In the genomic region with DNA sequence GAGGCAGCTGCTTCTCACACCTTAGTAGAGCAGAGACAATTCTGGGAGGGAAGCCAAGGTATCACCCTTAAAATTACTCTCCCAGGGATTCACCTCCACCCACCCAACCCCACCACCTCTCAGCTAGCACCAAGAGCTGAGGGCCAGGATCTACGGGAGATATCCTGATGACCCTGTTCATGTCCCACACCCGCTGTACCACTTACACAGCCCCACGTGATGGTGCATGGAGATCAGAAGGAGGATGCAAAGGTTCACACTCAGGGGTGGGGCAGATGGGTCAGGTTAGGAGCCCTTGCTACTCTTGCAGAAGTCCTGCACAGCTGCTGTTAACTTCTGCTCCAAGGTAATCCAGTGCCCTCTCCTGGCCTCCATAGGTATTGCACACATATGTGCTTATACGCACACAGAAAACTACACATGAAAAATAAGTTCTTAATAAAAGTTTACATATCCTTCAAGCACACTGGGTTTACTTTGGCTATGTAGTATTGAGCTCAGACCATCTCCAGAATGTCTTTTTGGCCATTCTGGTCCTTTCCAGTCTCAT, we compare ENCODE assay signal across 27 mouse cellular contexts. TPM values are rescaled to one million over a fixed set of nuclear protein-coding genes. Genes with fewer than 3 reads are reported as not detected.
A peak's percentile ranks its signal among the peaks of the same experiment; 100 is the strongest.
DNase-seq lines count a peak whose midpoint lies in the region; ATAC-seq and TF ChIP-seq lines count a peak whose summit lies in the region.
"Had no signal": no experiment of that assay in that cellular context is flagged by ENCODE, and none has a peak within 500 bp of the region (broad histone marks: within the 10 kb centered on the region; RNA-seq: fewer than 3 reads in every experiment).

No protein-coding gene starts in this region.

- no peak overlapping the region for H3K4me3 ChIP-seq in intestine, postnatal 0 days (ENCODE audit: low read depth, low read length)
- no peak overlapping the region for H3K4me3 ChIP-seq in intestine, embryonic 16.5 days (ENCODE audit: low read length)
- no peak overlapping the region for H3K4me3 ChIP-seq in thymus, adult 2 months (ENCODE audit: control insufficient read depth, insufficient read depth, low read length)
- no peak overlapping the region for H3K4me3 ChIP-seq in forebrain, postnatal 0 days (ENCODE audit: low read depth, low read length)
- H3K4me3 ChIP-seq: embryonic facial prominence, embryonic 10.5 days; limb, embryonic 15.5 days; midbrain, embryonic 12.5 days; neural tube, embryonic 12.5 days had no signal

- H3K36me3 ChIP-seq in intestine, postnatal 0 days (ENCODE audit: control insufficient read depth, insufficient read depth): peaks cover 22% of the 10 kb centered on the region; the same call in 1 of the 2 replicates
- H3K36me3 ChIP-seq in intestine, embryonic 16.5 days (ENCODE audit: control insufficient read depth, insufficient read depth, low read length): no peaks in the 10 kb centered on the region
- no peaks in the 10 kb centered on the region for H3K36me3 ChIP-seq in thymus, adult 2 months (ENCODE audit: control insufficient read depth, insufficient read depth, low read length)
- H3K36me3 ChIP-seq in forebrain, postnatal 0 days (ENCODE audit: insufficient read depth): no peaks in the 10 kb centered on the region
- H3K36me3 ChIP-seq: embryonic facial prominence, embryonic 10.5 days; G1E; limb, embryonic 15.5 days; midbrain, embryonic 12.5 days; neural tube, embryonic 12.5 days had no signal

- no peaks in the 10 kb centered on the region for H3K27me3 ChIP-seq in intestine, postnatal 0 days (replicated peaks; ENCODE audit: control insufficient read depth, insufficient read depth, low read length)
- H3K27me3 ChIP-seq in intestine, embryonic 16.5 days (replicated peaks; ENCODE audit: control insufficient read depth, insufficient read depth, low read length): no peaks in the 10 kb centered on the region
- no peaks in the 10 kb centered on the region for H3K27me3 ChIP-seq in thymus, adult 2 months (ENCODE audit: control insufficient read depth, insufficient read depth, low read length)
- H3K27me3 ChIP-seq in forebrain, postnatal 0 days (ENCODE audit: insufficient read depth, low read length): no peaks in the 10 kb centered on the region
- H3K27me3 ChIP-seq: limb, embryonic 15.5 days; midbrain, embryonic 12.5 days; neural tube, embryonic 12.5 days had no signal

- H3K4me2 ChIP-seq in intestine, postnatal 0 days (replicated peaks; ENCODE audit: low read depth): no peak overlapping the region
- no peak overlapping the region for H3K4me2 ChIP-seq in intestine, embryonic 16.5 days (ENCODE audit: low read depth, low read length)
- no peak overlapping the region for H3K4me2 ChIP-seq in forebrain, postnatal 0 days (ENCODE audit: low read depth)
- H3K4me2 ChIP-seq: limb, embryonic 15.5 days; midbrain, embryonic 12.5 days; neural tube, embryonic 12.5 days had no signal

- 93% methylated on average over 4 of the region's 4 CpGs for WGBS in intestine, postnatal 0 days
- 89% methylated on average over 4 of the region's 4 CpGs for whole genome bisulfite sequencing in intestine, embryonic 16.5 days
- 97% methylated on average over 4 of the region's 4 CpGs for WGBS in thymus, adult 2 months
- 94% methylated on average over 4 of the region's 4 CpGs for WGBS in forebrain, postnatal 0 days

- no peak for ATAC-seq in intestine, postnatal 0 days
- ATAC-seq in intestine, embryonic 16.5 days: no peak
- ATAC-seq in forebrain, postnatal 0 days: no peak

- H3K9ac ChIP-seq in intestine, postnatal 0 days (ENCODE audit: low read depth, low read length): no peak overlapping the region
- H3K9ac ChIP-seq in intestine, embryonic 16.5 days (ENCODE audit: low read depth, low read length): no peak overlapping the region
- H3K9ac ChIP-seq in forebrain, postnatal 0 days: no peak overlapping the region
- H3K9ac ChIP-seq: limb, embryonic 15.5 days; midbrain, embryonic 12.5 days; neural tube, embryonic 12.5 days had no signal

- peak; percentile 32 for DNase-seq in thymus, postnatal 4 days
- DNase-seq in thymus, adult 2 months: no peak
- peak; percentile 85 for DNase-seq in ZHBTc4 (ENCODE audit: low read depth, low spot score)
- no peak for DNase-seq in layer of hippocampus, postnatal 14 days (ENCODE audit: low spot score in 2 of 2)
- no peak for DNase-seq in kidney, postnatal 14 days
- no peak for DNase-seq in forebrain, postnatal 0 days
- DNase-seq: adrenal gland, adult 2 months; cerebellum, adult 8-10 months; gastrocnemius, postnatal 10 days; lung, adult 2 months had no signal

- H3K4me1 ChIP-seq in intestine, postnatal 0 days (replicated peaks; ENCODE audit: control insufficient read depth, insufficient read depth, low read length): 0 out of 2 replicates have a peak, but pooled peaks cover 6% of the 10 kb centered on the region
- H3K4me1 ChIP-seq in intestine, embryonic 16.5 days (ENCODE audit: control insufficient read depth, insufficient read depth, low read length): no peaks in the 10 kb centered on the region
- no peaks in the 10 kb centered on the region for H3K4me1 ChIP-seq in thymus, adult 2 months (replicated peaks; ENCODE audit: control insufficient read depth, insufficient read depth, low read length)
- no peaks in the 10 kb centered on the region for H3K4me1 ChIP-seq in forebrain, postnatal 0 days (ENCODE audit: insufficient read depth)
- H3K4me1 ChIP-seq: embryonic facial prominence, embryonic 10.5 days; limb, embryonic 15.5 days; midbrain, embryonic 12.5 days; neural tube, embryonic 12.5 days had no signal

- no peak overlapping the region for H3K27ac ChIP-seq in intestine, postnatal 0 days (ENCODE audit: low read depth, low read length)
- no peak overlapping the region for H3K27ac ChIP-seq in intestine, embryonic 16.5 days (ENCODE audit: low read length)
- H3K27ac ChIP-seq in thymus, adult 2 months (ENCODE audit: control insufficient read depth, insufficient read depth, low read length): no peak overlapping the region
- H3K27ac ChIP-seq in forebrain, postnatal 0 days (ENCODE audit: low read depth, low read length): no peak overlapping the region
- H3K27ac ChIP-seq: embryonic facial prominence, embryonic 10.5 days; kidney, postnatal 0 days; limb, embryonic 15.5 days; midbrain, embryonic 12.5 days; neural tube, embryonic 12.5 days had no signal

- TF ChIP-seq POLR2A in thymus, adult 2 months (IDR thresholded peaks at IDR 0.05; ENCODE audit: control insufficient read depth, extremely low read depth, insufficient read depth, low read length, poor library complexity): no peak

- no peaks in the 10 kb centered on the region for H3K9me3 ChIP-seq in intestine, postnatal 0 days (ENCODE audit: control insufficient read depth)
- H3K9me3 ChIP-seq in intestine, embryonic 16.5 days (ENCODE audit: control insufficient read depth, low read length): peaks cover 4% of the 10 kb centered on the region; the same call in 1 of the 2 replicates
- no peaks in the 10 kb centered on the region; the same call in 1 of the 2 replicates for H3K9me3 ChIP-seq in forebrain, postnatal 0 days (ENCODE audit: low read length)

- TF ChIP-seq CTCF in intestine, postnatal 0 days (IDR thresholded peaks at IDR 0.05; ENCODE audit: low read depth): peak; percentile 54
- no peak for TF ChIP-seq CTCF in thymus, adult 2 months (IDR thresholded peaks at IDR 0.05; ENCODE audit: borderline replicate concordance, control insufficient read depth, extremely low read depth, insufficient read depth, low read length, poor library complexity)
- no peak for TF ChIP-seq CTCF in forebrain, postnatal 0 days (IDR thresholded peaks at IDR 0.05; ENCODE audit: low read depth)

RNA-seq across cellular contexts. Expression of gene Ceacam20, which starts 4.4 kb away (rescaled TPM):
- 36.1 and 39.7 TPM in 2 replicates for polyA plus RNA-seq in intestine, postnatal 0 days (2015; fragmentation: Nextera tagmentation; extraction: Ambion mirVana)
- polyA plus RNA-seq in intestine, embryonic 16.5 days (2015; fragmentation: Nextera tagmentation; extraction: Ambion mirVana): 3.5 and 6.5 TPM in 2 replicates
- 0.49 and 0.57 TPM in 2 replicates for polyA plus RNA-seq in thymus, adult 2 months (2012; rRNA removed)
- not detected for total RNA-seq in layer of hippocampus, postnatal 14 days (2021)
- total RNA-seq in forebrain, postnatal 0 days (2014; rRNA removed): not detected in 2 replicates
- polyA plus RNA-seq in forebrain, postnatal 0 days (2015; fragmentation: Nextera tagmentation; extraction: Ambion mirVana): not detected in 2 replicates
- total RNA-seq: adrenal gland, adult 2 months; common myeloid progenitor, adult 5-6 weeks; G1E; gastrocnemius, postnatal 10 days; heart, adult 8-10 months; layer of hippocampus, adult 18-20 months; left cerebral cortex, postnatal 25 days had no signal
- polyA plus RNA-seq: adrenal gland, adult 2 months; C2C12; embryonic facial prominence, embryonic 10.5 days; forebrain, embryonic 11.5 days; frontal cortex, adult 2 months; G1E; hindbrain, embryonic 11.5 days; kidney, postnatal 0 days; limb, embryonic 15.5 days; midbrain, embryonic 12.5 days; neural tube, embryonic 12.5 days; thymus, postnatal 0 days had no signal

RNA-seq across cellular contexts. Expression of gene Igsf23, which starts 19.1 kb away (rescaled TPM):
- polyA plus RNA-seq in intestine, postnatal 0 days (2015; fragmentation: Nextera tagmentation; extraction: Ambion mirVana): 171 and 189 TPM in 2 replicates
- 14.7 and 19.1 TPM in 2 replicates for polyA plus RNA-seq in intestine, embryonic 16.5 days (2015; fragmentation: Nextera tagmentation; extraction: Ambion mirVana)
- 17.3 and 22.4 TPM in 2 replicates for polyA plus RNA-seq in thymus, adult 2 months (2012; rRNA removed)
- total RNA-seq in layer of hippocampus, postnatal 14 days (2021): not detected
- not detected in 2 replicates for total RNA-seq in forebrain, postnatal 0 days (2014; rRNA removed)
- polyA plus RNA-seq in forebrain, postnatal 0 days (2015; fragmentation: Nextera tagmentation; extraction: Ambion mirVana): not detected in 2 replicates
- total RNA-seq: adrenal gland, adult 2 months; gastrocnemius, postnatal 10 days; layer of hippocampus, adult 18-20 months; left cerebral cortex, postnatal 25 days had no signal
- polyA plus RNA-seq: embryonic facial prominence, embryonic 10.5 days; G1E; hindbrain, embryonic 11.5 days; limb, embryonic 15.5 days; midbrain, embryonic 12.5 days; neural tube, embryonic 12.5 days had no signal

RNA-seq across cellular contexts. Expression of gene Nlrp9b, which starts 21.6 kb away (rescaled TPM):
- polyA plus RNA-seq in intestine, postnatal 0 days (2015; fragmentation: Nextera tagmentation; extraction: Ambion mirVana): 1.9 and 2.7 TPM in 2 replicates
- 0.75 and 0.76 TPM in 2 replicates for polyA plus RNA-seq in intestine, embryonic 16.5 days (2015; fragmentation: Nextera tagmentation; extraction: Ambion mirVana)
- 0.03 TPM in 1 of 2 replicates, not detected in the other for polyA plus RNA-seq in thymus, adult 2 months (2012; rRNA removed)
- total RNA-seq in layer of hippocampus, postnatal 14 days (2021): not detected
- not detected in 2 replicates for total RNA-seq in forebrain, postnatal 0 days (2014; rRNA removed)
- not detected in 2 replicates for polyA plus RNA-seq in forebrain, postnatal 0 days (2015; fragmentation: Nextera tagmentation; extraction: Ambion mirVana)
- total RNA-seq: adrenal gland, adult 2 months; common myeloid progenitor, adult 5-6 weeks; gastrocnemius, postnatal 10 days; heart, adult 8-10 months; layer of hippocampus, adult 18-20 months; left cerebral cortex, postnatal 25 days had no signal
- polyA plus RNA-seq: adrenal gland, adult 2 months; C2C12; embryonic facial prominence, embryonic 10.5 days; forebrain, embryonic 11.5 days; frontal cortex, adult 2 months; G1E; hindbrain, embryonic 11.5 days; kidney, postnatal 0 days; limb, embryonic 15.5 days; lung, adult 2 months; midbrain, embryonic 12.5 days; neural tube, embryonic 12.5 days; thymus, postnatal 0 days had no signal

RNA-seq across cellular contexts. Expression of gene Pvr, which starts 48.7 kb away (rescaled TPM):
- polyA plus RNA-seq in intestine, postnatal 0 days (2015; fragmentation: Nextera tagmentation; extraction: Ambion mirVana): 8.9 and 10.7 TPM in 2 replicates
- 13.9 and 16.5 TPM in 2 replicates for polyA plus RNA-seq in intestine, embryonic 16.5 days (2015; fragmentation: Nextera tagmentation; extraction: Ambion mirVana)
- 74.9 and 82.4 TPM in 2 replicates for polyA plus RNA-seq in thymus, adult 2 months (2012; rRNA removed)
- 10 to 100 TPM; 10.4 to 11.3 TPM for total RNA-seq in layer of hippocampus, postnatal 14 days (2021)
- total RNA-seq in forebrain, postnatal 0 days (2014; rRNA removed): 12.0 and 12.8 TPM in 2 replicates
- 4.2 and 6.1 TPM in 2 replicates for polyA plus RNA-seq in forebrain, postnatal 0 days (2015; fragmentation: Nextera tagmentation; extraction: Ambion mirVana)
- polyA plus RNA-seq: G1E had no signal

Comparison
In these comparisons a context has a peak if more than half of its experiments do, and no peak if none do; other contexts are left out.
1. DNase-seq: peak in thymus, postnatal 4 days (single experiment) and ZHBTc4 (single experiment); none in thymus, adult 2 months (single experiment), layer of hippocampus, postnatal 14 days (0 of 2), kidney, postnatal 14 days (single experiment) and forebrain, postnatal 0 days (single experiment).
2. RNA of gene Igsf23, which starts 19.1 kb away (polyA plus RNA-seq): 171 to 189 TPM in intestine, postnatal 0 days, 17.3 to 22.4 TPM in thymus, adult 2 months and 14.7 to 19.1 TPM in intestine, embryonic 16.5 days; not detected in forebrain, postnatal 0 days; every median in the first group is over 10 times any median in the second.